Mouse (Mus musculus): ENCODE measurements around the gene Ap5m1.
"Not testable (repeated sequence)": the region's sequence is repeated elsewhere in the genome, so short reads cannot be mapped to it uniquely, and the experiment has no call there.

- TF ChIP-seq CTCF (conservative IDR thresholded peaks at IDR 0.05; ENCODE audit: insufficient read depth, insufficient read length, low read depth, low read length); POLR2A (IDR thresholded peaks at IDR 0.05; ENCODE audit: low read depth, low read length): not testable (repeated sequence)
These were observed 25.9 kb downstream of the Ap5m1 start for GRCm38 (mm10) chr14:49091755-49092154.

Measured in kidney, adult 2 months (tissue).